Comparison of ENCODE assay signal across 34 mouse cellular contexts in the genomic region with DNA sequence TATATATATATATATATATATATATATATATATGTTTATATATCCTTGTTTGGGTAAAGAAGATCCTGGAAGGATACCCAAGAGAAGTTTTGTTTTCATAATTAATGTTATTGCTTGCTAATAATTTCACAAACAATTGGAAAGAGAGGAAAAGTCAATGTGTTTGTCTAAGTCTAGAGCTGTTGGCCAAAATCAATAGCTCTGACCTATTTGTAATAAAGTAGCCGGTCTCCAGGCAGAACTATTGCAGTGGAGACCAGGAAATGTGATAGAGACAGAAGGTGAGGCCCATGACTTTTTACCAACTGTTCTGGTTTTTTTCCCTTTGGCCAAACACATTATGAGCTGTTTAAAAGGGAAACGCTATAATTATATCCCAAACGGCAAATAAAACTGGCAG.
"Had no signal": no experiment of that assay in that cellular context is flagged by ENCODE, and none has a peak within 500 bp of the region (broad histone marks: within the 10 kb centered on the region; RNA-seq: fewer than 3 reads in every experiment).

No protein-coding gene starts in this region.

- H3K27me3 ChIP-seq: heart, embryonic 13.5 days; heart, embryonic 15.5 days; hindbrain, embryonic 12.5 days; hindbrain, embryonic 13.5 days; hindbrain, embryonic 15.5 days; intestine, embryonic 15.5 days; kidney, embryonic 15.5 days had no signal

- H3K9ac ChIP-seq: heart, embryonic 13.5 days; heart, embryonic 15.5 days; hindbrain, embryonic 12.5 days; hindbrain, embryonic 13.5 days; hindbrain, embryonic 14.5 days; hindbrain, embryonic 15.5 days; intestine, embryonic 15.5 days; kidney, embryonic 15.5 days had no signal

- H3K4me3 ChIP-seq: heart, adult 2 months; heart, embryonic 13.5 days; heart, embryonic 15.5 days; hindbrain, embryonic 10.5 days; hindbrain, embryonic 12.5 days; hindbrain, embryonic 13.5 days; hindbrain, embryonic 15.5 days; intestine, embryonic 15.5 days; kidney, embryonic 15.5 days; layer of hippocampus, adult 2 months had no signal

- ATAC-seq: hindbrain, embryonic 16.5 days; hindbrain, postnatal 0 days; inflammation-experienced regulatory T-cells, adult 6 months; intestine, embryonic 15.5 days; intestine, embryonic 16.5 days; intestine, postnatal 0 days had no signal

- H3K9me3 ChIP-seq: heart, embryonic 13.5 days; heart, embryonic 15.5 days; hindbrain, embryonic 10.5 days; hindbrain, embryonic 12.5 days; hindbrain, embryonic 13.5 days; hindbrain, embryonic 15.5 days; intestine, embryonic 15.5 days; kidney, embryonic 15.5 days had no signal

- H3K4me1 ChIP-seq: heart, embryonic 13.5 days; heart, embryonic 15.5 days; hindbrain, embryonic 10.5 days; hindbrain, embryonic 12.5 days; hindbrain, embryonic 13.5 days; hindbrain, embryonic 15.5 days; intestine, embryonic 15.5 days; kidney, embryonic 15.5 days had no signal

- H3K4me2 ChIP-seq: heart, embryonic 11.5 days; heart, embryonic 13.5 days; heart, embryonic 15.5 days; hindbrain, embryonic 12.5 days; hindbrain, embryonic 13.5 days; hindbrain, embryonic 14.5 days; hindbrain, embryonic 15.5 days; intestine, embryonic 15.5 days; kidney, embryonic 15.5 days had no signal

- H3K27ac ChIP-seq: heart, adult 2 months; heart, embryonic 13.5 days; heart, embryonic 15.5 days; hindbrain, embryonic 10.5 days; hindbrain, embryonic 12.5 days; hindbrain, embryonic 13.5 days; hindbrain, embryonic 14.5 days; hindbrain, embryonic 15.5 days; hindbrain, postnatal 0 days; intestine, embryonic 15.5 days; kidney, embryonic 15.5 days; kidney, postnatal 0 days; layer of hippocampus, adult 2 months had no signal

- H3K36me3 ChIP-seq: heart, embryonic 13.5 days; heart, embryonic 15.5 days; hindbrain, embryonic 10.5 days; hindbrain, embryonic 12.5 days; hindbrain, embryonic 13.5 days; hindbrain, embryonic 15.5 days; intestine, embryonic 15.5 days; kidney, embryonic 15.5 days had no signal

- DNase-seq: heart, adult 2 months; heart, postnatal 10 days; heart, postnatal 14 days; heart, postnatal 36 days; heart, postnatal 4 days; kidney, adult 11 months; kidney, adult 18-20 months; kidney, adult 2 months; kidney, adult 8-10 months; kidney, adult 9 months; kidney, postnatal 10 days; kidney, postnatal 14 days; kidney, postnatal 25 days; kidney, postnatal 36 days; kidney, postnatal 4 days; layer of hippocampus, adult 9-11 months; layer of hippocampus, postnatal 36 days had no signal
